8 mouse cellular contexts compared by ENCODE assay signal in the genomic region with DNA sequence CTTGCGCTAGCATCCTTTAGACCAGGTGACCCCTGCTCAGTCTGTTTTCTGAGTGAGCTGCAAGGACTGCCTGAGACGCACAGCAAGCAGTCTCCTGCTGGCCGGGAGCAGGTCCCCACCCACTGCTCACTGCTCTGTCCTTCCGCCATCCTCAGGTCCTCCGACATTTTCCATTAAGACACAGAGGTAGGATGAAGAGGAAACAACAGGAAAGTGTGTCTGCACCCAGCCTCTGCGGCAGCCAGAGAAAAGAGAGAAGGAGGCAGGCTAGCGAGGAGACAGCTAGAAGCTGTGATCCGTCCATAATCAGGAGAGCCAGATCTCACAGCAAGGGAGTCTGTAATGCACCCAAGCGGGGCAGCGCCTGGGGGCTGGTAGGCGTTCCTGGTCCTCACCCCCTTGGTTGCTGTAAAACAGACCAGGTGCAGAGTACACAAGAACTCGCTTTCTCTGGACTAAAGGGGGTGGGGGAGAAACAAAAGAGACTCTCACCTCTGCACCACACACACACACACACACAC. TPM values are rescaled to one million over a fixed set of nuclear protein-coding genes. Genes with fewer than 3 reads are reported as not detected.
DNase-seq lines count a peak whose midpoint lies in the region; ATAC-seq and TF ChIP-seq lines count a peak whose summit lies in the region.

No protein-coding gene starts in this region.

- no peaks in the 10 kb centered on the region for H3K27me3 ChIP-seq in lung, postnatal 0 days (replicated peaks; ENCODE audit: insufficient read depth, low read length)
- peaks cover 4% of the 10 kb centered on the region; the same call in 1 of the 2 replicates for H3K27me3 ChIP-seq in embryonic facial prominence, embryonic 11.5 days (ENCODE audit: control insufficient read depth, insufficient read depth, low read length)
- H3K27me3 ChIP-seq in hindbrain, embryonic 12.5 days, result no peaks in the 10 kb centered on the region
- H3K27me3 ChIP-seq in limb, embryonic 13.5 days, result peaks cover 47% of the 10 kb centered on the region

- 1% methylated on average over 12 of the region's 12 CpGs for WGBS in lung, postnatal 0 days
- 3% methylated on average over 12 of the region's 12 CpGs for WGBS in embryonic facial prominence, embryonic 11.5 days
- WGBS in hindbrain, embryonic 12.5 days, result 2% methylated on average over 12 of the region's 12 CpGs
- WGBS in limb, embryonic 13.5 days, result 2% methylated on average over 12 of the region's 12 CpGs

- peak overlapping the region; percentile 48 for H3K4me3 ChIP-seq in lung, postnatal 0 days (ENCODE audit: low read depth, low read length)
- peak overlapping the region; percentile 66 for H3K4me3 ChIP-seq in embryonic facial prominence, embryonic 11.5 days (ENCODE audit: low read depth, low read length)
- H3K4me3 ChIP-seq in hindbrain, embryonic 12.5 days, result peak overlapping the region; percentile 71
- H3K4me3 ChIP-seq in limb, embryonic 13.5 days, result peak overlapping the region; percentile 62

- peak overlapping the region; percentile 86 for H3K4me2 ChIP-seq in lung, postnatal 0 days (replicated peaks; ENCODE audit: low read depth, low read length)
- peak overlapping the region; percentile 98 for H3K4me2 ChIP-seq in embryonic facial prominence, embryonic 11.5 days (ENCODE audit: low read depth, low read length)
- peak overlapping the region; percentile 92 for H3K4me2 ChIP-seq in hindbrain, embryonic 12.5 days (replicated peaks)
- H3K4me2 ChIP-seq in limb, embryonic 13.5 days (replicated peaks), result peak overlapping the region; percentile 99

- no peaks in the 10 kb centered on the region for H3K9me3 ChIP-seq in lung, postnatal 0 days (ENCODE audit: low read length)
- no peaks in the 10 kb centered on the region for H3K9me3 ChIP-seq in embryonic facial prominence, embryonic 11.5 days (replicated peaks; ENCODE audit: control insufficient read depth, low read length)
- no peaks in the 10 kb centered on the region for H3K9me3 ChIP-seq in hindbrain, embryonic 12.5 days (replicated peaks)
- H3K9me3 ChIP-seq in limb, embryonic 13.5 days, result no peaks in the 10 kb centered on the region

- 0 out of 2 replicates have a peak, but pooled peaks cover 4% of the 10 kb centered on the region for H3K4me1 ChIP-seq in lung, postnatal 0 days (ENCODE audit: insufficient read depth, low read depth, low read length)
- peaks cover 4% of the 10 kb centered on the region; the same call in 1 of the 2 replicates for H3K4me1 ChIP-seq in embryonic facial prominence, embryonic 11.5 days (ENCODE audit: control insufficient read depth, insufficient read depth, low read length)
- H3K4me1 ChIP-seq in hindbrain, embryonic 12.5 days, result peaks cover 6% of the 10 kb centered on the region; the same call in 1 of the 2 replicates
- H3K4me1 ChIP-seq in limb, embryonic 13.5 days, result peaks cover 11% of the 10 kb centered on the region

- TF ChIP-seq CTCF in lung, postnatal 0 days (IDR thresholded peaks at IDR 0.05), result no peak

- ATAC-seq in lung, postnatal 0 days, result no peak
- ATAC-seq in embryonic facial prominence, embryonic 11.5 days (replicated peaks; ENCODE audit: insufficient number of reproducible peaks, low FRiP score, low TSS enrichment, low read depth), result no peak
- peak; percentile 39 for ATAC-seq in hindbrain, embryonic 12.5 days (ENCODE audit: low FRiP score)
- peak; percentile 13 for ATAC-seq in limb, embryonic 13.5 days (ENCODE audit: low FRiP score, low read depth)

- H3K36me3 ChIP-seq in lung, postnatal 0 days (ENCODE audit: insufficient read depth, low read length), result no peaks in the 10 kb centered on the region
- H3K36me3 ChIP-seq in embryonic facial prominence, embryonic 11.5 days (replicated peaks; ENCODE audit: control insufficient read depth, insufficient read depth, low read depth, low read length), result no peaks in the 10 kb centered on the region
- H3K36me3 ChIP-seq in hindbrain, embryonic 12.5 days, result no peaks in the 10 kb centered on the region
- H3K36me3 ChIP-seq in limb, embryonic 13.5 days, result no peaks in the 10 kb centered on the region

- no peak for TF ChIP-seq EP300 in lung, postnatal 0 days (IDR thresholded peaks at IDR 0.05)

- DNase-seq in lung, postnatal 0 days (ENCODE audit: low spot score), result no peak
- no peak for DNase-seq in lung, postnatal 10 days
- DNase-seq in embryonic facial prominence, embryonic 11.5 days (ENCODE audit: low spot score), result peak; percentile 7
- peak; percentile 32 to 56 for DNase-seq in right cerebral cortex, adult 2 months (ENCODE audit: low spot score in 2 of 2)
- no peak for DNase-seq in spleen, adult 18-20 months
- DNase-seq in thymus, postnatal 0 days (ENCODE audit: low spot score), result no peak

- no peak overlapping the region for H3K9ac ChIP-seq in lung, postnatal 0 days (replicated peaks; ENCODE audit: low read depth)
- peak overlapping the region; percentile 25 for H3K9ac ChIP-seq in embryonic facial prominence, embryonic 11.5 days (replicated peaks; ENCODE audit: low read length)
- peak overlapping the region; percentile 79 for H3K9ac ChIP-seq in hindbrain, embryonic 12.5 days
- 0 out of 2 replicates have a peak overlapping the region, but pooled peaks have one; percentile 50 for H3K9ac ChIP-seq in limb, embryonic 13.5 days

- no peak overlapping the region for H3K27ac ChIP-seq in lung, postnatal 0 days (ENCODE audit: low read length)
- no peak overlapping the region for H3K27ac ChIP-seq in embryonic facial prominence, embryonic 11.5 days (replicated peaks; ENCODE audit: low read depth, low read length)
- H3K27ac ChIP-seq in hindbrain, embryonic 12.5 days, result peak overlapping the region; percentile 60
- H3K27ac ChIP-seq in limb, embryonic 13.5 days, result no peak overlapping the region

RNA-seq across cellular contexts. Expression of a gene that starts 1.1 kb away (rescaled TPM):
- polyA plus RNA-seq in lung, postnatal 0 days (2015; fragmentation: Nextera tagmentation; extraction: Ambion mirVana), result 0.63 and 1.6 TPM in 2 replicates
- polyA plus RNA-seq in embryonic facial prominence, embryonic 11.5 days (2014; fragmentation: Nextera tagmentation; extraction: Ambion mirVana), result 0.56 and 0.66 TPM in 2 replicates
- polyA plus RNA-seq in hindbrain, embryonic 12.5 days (2016; fragmentation: Nextera tagmentation; extraction: Ambion mirVana), result 4.8 and 5.3 TPM in 2 replicates
- 0.79 and 0.86 TPM in 2 replicates for polyA plus RNA-seq in limb, embryonic 13.5 days (2015; fragmentation: Nextera tagmentation; extraction: Ambion mirVana)
- 1.5 and 2.1 TPM in 2 replicates for polyA plus RNA-seq in thymus, postnatal 0 days (2015; fragmentation: Nextera tagmentation; extraction: Ambion mirVana)

Comparison
In these comparisons a context has a peak if more than half of its experiments do, and no peak if none do; other contexts are left out.
1. ATAC-seq: peak in hindbrain, embryonic 12.5 days (single experiment) and limb, embryonic 13.5 days (single experiment); none in lung, postnatal 0 days (single experiment) and embryonic facial prominence, embryonic 11.5 days (single experiment).
2. DNase-seq: peak in embryonic facial prominence, embryonic 11.5 days (single experiment) and right cerebral cortex, adult 2 months (2 of 2); none in lung, postnatal 0 days (single experiment), lung, postnatal 10 days (single experiment), spleen, adult 18-20 months (0 of 2) and thymus, postnatal 0 days (single experiment).
3. Peak in every context shown above with its lines, with median percentiles within 50 percentile points of each other: H3K4me2 ChIP-seq and H3K4me3 ChIP-seq.